Mouse (Mus musculus): ENCODE data around the gene Carns1. TPM values are rescaled to one million over a fixed set of nuclear protein-coding genes. Genes with fewer than 3 reads are reported as not detected.

Gene Carns1
- polyA plus RNA-seq, 1 experiment = not detected

DNA sequence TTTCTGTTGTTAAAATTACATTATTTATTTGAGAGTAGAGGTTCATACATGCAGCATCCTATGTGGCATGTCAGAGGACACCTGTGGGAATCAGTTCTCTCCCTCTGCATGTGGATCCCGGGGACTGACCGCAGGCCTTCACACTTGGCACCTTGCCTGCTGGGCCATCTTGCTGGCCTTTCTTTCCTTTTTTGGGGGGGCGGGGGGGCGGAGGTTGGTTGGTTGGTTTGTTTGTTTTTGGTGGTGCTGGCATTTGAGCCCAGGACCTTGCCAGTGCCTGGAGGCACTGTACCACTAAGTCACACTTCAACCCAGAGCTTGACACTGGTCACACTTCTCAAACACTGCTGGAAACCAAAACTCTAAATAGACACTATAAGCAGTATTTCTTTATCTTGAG lies 40.9 kb downstream of the Carns1 start:
- H3K27ac ChIP-seq (ENCODE audit: insufficient read depth, low read depth, low read length) = no peak overlapping the region
- 84% methylated on average over 4 of the region's 4 CpGs for WGBS
- peaks cover 2% of the 10 kb centered on the region; the same call in 1 of the 2 replicates for H3K4me1 ChIP-seq (ENCODE audit: control insufficient read depth, insufficient read depth, low read length)
- no peak overlapping the region for H3K4me3 ChIP-seq (ENCODE audit: insufficient read depth, low read depth, low read length)
- TF ChIP-seq CTCF (IDR thresholded peaks at IDR 0.05; ENCODE audit: insufficient read depth, low read depth, low read length) = no peak
- no peak for TF ChIP-seq POLR2A (IDR thresholded peaks at IDR 0.05; ENCODE audit: insufficient read depth, low read depth, low read length)

DNA sequence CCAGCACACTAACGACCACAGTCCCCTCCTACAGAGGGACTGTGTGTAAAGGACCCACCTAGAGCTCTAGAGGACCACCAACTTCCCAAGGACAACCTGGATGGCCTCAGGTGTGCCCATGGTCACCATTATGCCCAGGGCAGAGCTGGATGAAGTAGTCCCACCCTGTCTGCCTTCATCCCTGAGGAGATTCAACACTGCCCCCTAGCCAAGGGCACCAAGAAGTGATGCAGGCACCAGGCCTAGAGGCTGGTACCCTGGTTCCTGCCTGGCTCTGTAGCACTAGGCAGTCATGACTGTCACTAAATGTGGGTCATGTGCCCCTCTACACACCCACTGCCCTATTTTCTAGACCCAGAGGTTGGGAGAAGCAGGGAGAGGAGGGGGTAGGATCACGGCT lies 43.5 kb downstream of the Carns1 start:
- Histone ChIP-seq H3K4me3 (ENCODE audit: insufficient read depth, low read depth, low read length) (no peak overlapping the region), H3K4me1 (ENCODE audit: control insufficient read depth, insufficient read depth, low read length) (peaks cover 10% of the 10 kb centered on the region), H3K27ac (ENCODE audit: insufficient read depth, low read depth, low read length) (no peak overlapping the region)
- TF ChIP-seq POLR2A (IDR thresholded peaks at IDR 0.05; ENCODE audit: insufficient read depth, low read depth, low read length) = no peak
- TF ChIP-seq CTCF (IDR thresholded peaks at IDR 0.05; ENCODE audit: insufficient read depth, low read depth, low read length) = no peak
- WGBS = 69% methylated on average over 2 of the region's 2 CpGs

DNA sequence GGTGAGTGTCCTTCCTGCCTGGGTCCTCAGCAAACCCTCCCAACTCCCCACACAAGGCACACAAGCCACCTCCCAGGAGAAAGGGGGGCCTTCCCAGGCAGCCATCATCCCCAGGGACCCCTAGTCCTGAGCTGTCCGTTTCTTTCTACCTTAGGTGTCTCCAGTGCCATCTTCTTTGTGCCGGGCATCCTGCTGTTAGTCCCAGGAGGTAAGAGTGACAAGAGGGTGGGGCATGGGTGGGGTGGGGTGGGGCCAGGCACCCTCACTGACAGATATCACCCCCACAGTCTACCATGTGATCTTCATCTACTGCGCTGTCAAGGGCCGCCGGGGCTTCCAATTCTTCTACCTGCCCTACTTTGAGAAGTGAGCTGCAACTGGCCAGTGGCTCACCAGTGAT lies 44.2 kb downstream of the Carns1 start:
- H3K4me3 ChIP-seq (ENCODE audit: insufficient read depth, low read depth, low read length) = no peak overlapping the region
- H3K4me1 ChIP-seq (ENCODE audit: control insufficient read depth, insufficient read depth, low read length) = peaks cover 12% of the 10 kb centered on the region
- H3K27ac ChIP-seq (ENCODE audit: insufficient read depth, low read depth, low read length) = no peak overlapping the region
- 86% methylated on average over 5 of the region's 5 CpGs for WGBS
- TF ChIP-seq POLR2A (IDR thresholded peaks at IDR 0.05; ENCODE audit: insufficient read depth, low read depth, low read length) (no peak), CTCF (IDR thresholded peaks at IDR 0.05; ENCODE audit: insufficient read depth, low read depth, low read length) (no peak)

DNA sequence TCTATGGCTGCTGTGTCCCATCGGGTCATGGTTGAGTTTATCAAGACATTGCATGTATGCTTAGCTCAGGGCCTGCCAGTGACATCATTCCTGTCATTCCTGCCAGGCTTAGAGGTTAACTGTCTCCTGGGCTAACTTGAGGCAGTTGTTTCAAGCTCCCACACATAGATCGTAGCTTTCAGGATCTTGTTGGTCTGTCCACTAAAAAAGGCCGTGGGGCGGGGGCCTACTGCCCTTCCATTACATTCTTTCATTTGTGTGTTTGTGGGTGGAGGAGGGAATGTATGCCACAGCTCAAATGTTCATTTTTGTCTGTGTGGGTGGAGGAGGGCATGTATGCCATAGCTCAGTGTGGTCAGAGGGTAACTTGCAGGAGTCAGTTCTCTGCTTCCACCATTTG lies 45.2 kb downstream of the Carns1 start:
- 93% methylated on average over 4 of the region's 4 CpGs for WGBS
- TF ChIP-seq POLR2A (IDR thresholded peaks at IDR 0.05; ENCODE audit: insufficient read depth, low read depth, low read length) = no peak
- no peak for TF ChIP-seq CTCF (IDR thresholded peaks at IDR 0.05; ENCODE audit: insufficient read depth, low read depth, low read length)

DNA sequence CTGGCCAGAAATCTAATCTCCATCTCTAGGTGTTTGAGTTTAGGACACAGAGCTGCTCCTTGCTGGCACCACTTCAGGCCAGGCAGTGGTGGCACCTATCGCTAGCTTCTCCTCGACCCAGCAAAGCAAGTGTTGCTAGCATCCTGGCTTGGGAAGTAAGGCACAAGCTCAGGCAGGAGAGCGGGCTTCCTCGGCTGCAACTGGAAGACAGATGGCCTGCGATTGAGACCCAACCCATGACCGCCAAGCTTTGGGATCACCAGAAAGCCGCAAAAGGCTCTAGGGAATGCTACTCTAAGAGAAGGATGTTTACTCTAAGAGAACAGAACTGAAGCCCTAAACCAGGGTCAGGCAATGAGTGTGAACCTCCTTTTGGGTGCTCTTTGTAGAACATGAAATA lies 45.8 kb downstream of the Carns1 start:
- Histone ChIP-seq H3K27ac (ENCODE audit: insufficient read depth, low read depth, low read length) (no peak overlapping the region), H3K4me1 (ENCODE audit: control insufficient read depth, insufficient read depth, low read length) (peaks cover 12% of the 10 kb centered on the region), H3K4me3 (ENCODE audit: insufficient read depth, low read depth, low read length) (no peak overlapping the region)
- TF ChIP-seq CTCF (IDR thresholded peaks at IDR 0.05; ENCODE audit: insufficient read depth, low read depth, low read length) = no peak
- WGBS = 91% methylated on average over 7 of the region's 7 CpGs

More for the DNA sequence above, 45.2 kb downstream of the Carns1 start:
- H3K4me1 ChIP-seq (ENCODE audit: control insufficient read depth, insufficient read depth, low read length) = peaks cover 12% of the 10 kb centered on the region
- H3K4me3 ChIP-seq (ENCODE audit: insufficient read depth, low read depth, low read length) = no peak overlapping the region
- no peak overlapping the region for H3K27ac ChIP-seq (ENCODE audit: insufficient read depth, low read depth, low read length)

DNA sequence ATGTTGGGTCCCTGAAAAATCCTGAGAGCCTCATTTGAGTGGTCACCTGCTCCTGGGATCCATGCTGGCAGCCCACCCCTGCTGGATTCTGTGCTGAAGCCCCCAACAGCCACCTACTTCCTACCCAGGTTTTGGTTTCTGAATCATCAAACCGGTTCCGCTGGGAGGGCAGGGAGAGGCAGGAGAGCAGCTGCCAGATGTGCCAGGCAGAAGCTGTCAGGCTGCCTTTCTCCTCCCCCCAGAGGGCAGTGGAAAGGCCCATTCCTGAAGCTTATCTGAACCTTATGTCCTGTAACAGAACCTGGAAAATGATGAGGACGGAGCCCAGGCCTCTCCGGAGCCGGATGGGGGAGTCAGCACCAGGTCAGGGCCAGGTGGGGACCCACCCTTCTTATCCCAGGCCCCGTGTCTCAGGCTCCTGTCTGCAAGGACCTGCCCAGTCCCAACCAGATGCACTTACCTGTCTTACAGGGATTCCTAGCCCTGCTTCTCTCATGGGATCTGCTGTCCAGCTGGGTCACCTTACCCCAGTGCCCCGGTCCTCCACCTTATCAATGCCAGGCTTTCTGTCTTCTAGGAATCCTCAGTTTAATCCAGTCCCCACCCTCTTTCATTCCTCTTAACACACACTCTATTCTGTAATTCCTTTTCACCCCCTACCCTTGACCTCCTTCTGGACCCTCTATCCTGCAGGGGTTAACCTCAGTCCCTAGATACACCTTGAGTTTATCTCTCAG lies 48.4 kb downstream of the Carns1 start:
- no peak for TF ChIP-seq POLR2A (IDR thresholded peaks at IDR 0.05; ENCODE audit: insufficient read depth, low read depth, low read length)
- no peak for TF ChIP-seq CTCF (IDR thresholded peaks at IDR 0.05; ENCODE audit: insufficient read depth, low read depth, low read length)

DNA sequence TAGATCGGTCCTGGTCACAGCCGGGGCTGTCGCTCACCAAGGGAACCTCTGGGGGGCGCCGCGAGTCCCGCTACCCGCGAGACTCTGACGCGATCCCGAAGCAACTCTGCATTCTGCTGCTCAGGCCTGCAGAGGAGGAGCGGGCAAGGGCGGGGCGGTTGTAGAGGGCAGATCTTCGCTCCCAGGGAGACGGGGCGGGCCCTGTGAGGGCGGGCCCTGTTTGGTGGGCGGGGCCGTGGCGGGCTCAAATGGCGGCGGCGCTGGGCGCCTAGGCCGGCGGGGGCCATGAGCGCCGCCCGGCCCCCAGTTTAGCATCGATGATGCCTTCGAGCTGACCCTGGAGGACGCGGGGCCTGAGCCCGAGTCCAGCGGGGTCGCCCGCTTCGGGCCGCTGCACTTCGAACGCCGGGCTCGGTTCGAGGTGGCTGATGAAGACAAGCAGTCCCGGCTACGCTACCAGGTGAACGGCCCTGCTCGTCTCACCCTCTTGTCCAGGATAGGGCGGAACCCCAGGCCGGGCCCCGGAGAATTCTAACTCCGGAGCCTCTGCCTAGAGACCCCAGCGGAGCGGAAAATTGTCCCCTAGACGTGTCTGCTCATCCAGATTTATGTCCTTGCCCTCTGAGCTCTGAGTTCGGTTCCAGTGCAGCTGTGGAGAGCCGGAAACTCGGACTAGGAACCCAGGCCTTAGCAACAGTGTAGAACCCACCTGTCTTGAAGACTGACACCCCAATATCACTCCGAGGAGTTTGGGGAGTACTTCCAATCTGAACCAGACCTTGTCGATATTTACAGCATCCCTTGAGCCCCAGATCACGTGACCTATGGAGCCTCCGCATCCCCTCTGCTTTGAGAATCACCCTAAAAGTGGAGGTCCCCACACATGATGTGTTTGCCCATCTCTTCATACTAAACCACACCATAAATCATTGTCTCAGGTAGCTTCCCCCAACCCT lies 49.3 kb downstream of the Carns1 start, which contains the start of gene Aip:
TSS of gene Aip (minus strand) at position 118 of the 956 bp plus-strand sequence.
- Histone ChIP-seq H3K27ac (ENCODE audit: insufficient read depth, low read depth, low read length) (peak within 1 kb of the TSS; percentile 68), H3K4me1 (ENCODE audit: control insufficient read depth, insufficient read depth, low read length) (peaks cover 12% of the 10 kb centered on the region), H3K4me3 (ENCODE audit: insufficient read depth, low read depth, low read length) (peak within 1 kb of the TSS; percentile 77)
- WGBS = under 1% methylated on average over 64 of the region's 64 CpGs
- peak; percentile 70; the same call in 1 of the 2 replicates for TF ChIP-seq POLR2A (IDR thresholded peaks at IDR 0.05; ENCODE audit: insufficient read depth, low read depth, low read length)
- peak; percentile 6; the same call in 1 of the 2 replicates for TF ChIP-seq CTCF (IDR thresholded peaks at IDR 0.05; ENCODE audit: insufficient read depth, low read depth, low read length)

More for the DNA sequence above, 48.4 kb downstream of the Carns1 start:
- Histone ChIP-seq H3K4me1 (ENCODE audit: control insufficient read depth, insufficient read depth, low read length) (peaks cover 12% of the 10 kb centered on the region), H3K4me3 (ENCODE audit: insufficient read depth, low read depth, low read length) (peak overlapping the region; percentile 77), H3K27ac (ENCODE audit: insufficient read depth, low read depth, low read length) (no peak overlapping the region)
- WGBS = 58% methylated on average over 7 of the region's 7 CpGs

DNA sequence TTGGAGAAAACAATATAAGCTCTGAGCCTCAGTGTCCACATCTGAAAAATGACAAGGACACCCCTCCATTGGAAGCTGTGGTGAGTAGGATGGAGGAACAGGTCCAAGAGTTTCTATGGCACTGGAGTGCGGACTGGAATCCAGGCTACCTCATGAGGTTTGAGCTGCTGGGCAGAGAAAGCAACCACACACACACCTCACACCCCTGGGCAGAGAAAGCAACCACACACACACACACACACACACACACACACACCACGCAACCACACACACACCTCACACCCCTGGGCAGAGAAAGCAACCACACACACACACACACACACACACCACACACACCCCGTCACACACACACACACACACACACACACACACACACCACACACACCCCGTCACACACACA lies 50.0 kb downstream of the Carns1 start:
- peak overlapping the region; percentile 42 for H3K4me3 ChIP-seq (ENCODE audit: insufficient read depth, low read depth, low read length)
- WGBS = 2% methylated on average over 4 of the region's 4 CpGs
- peaks cover 15% of the 10 kb centered on the region for H3K4me1 ChIP-seq (ENCODE audit: control insufficient read depth, insufficient read depth, low read length)
- peak overlapping the region; percentile 68 for H3K27ac ChIP-seq (ENCODE audit: insufficient read depth, low read depth, low read length)

DNA sequence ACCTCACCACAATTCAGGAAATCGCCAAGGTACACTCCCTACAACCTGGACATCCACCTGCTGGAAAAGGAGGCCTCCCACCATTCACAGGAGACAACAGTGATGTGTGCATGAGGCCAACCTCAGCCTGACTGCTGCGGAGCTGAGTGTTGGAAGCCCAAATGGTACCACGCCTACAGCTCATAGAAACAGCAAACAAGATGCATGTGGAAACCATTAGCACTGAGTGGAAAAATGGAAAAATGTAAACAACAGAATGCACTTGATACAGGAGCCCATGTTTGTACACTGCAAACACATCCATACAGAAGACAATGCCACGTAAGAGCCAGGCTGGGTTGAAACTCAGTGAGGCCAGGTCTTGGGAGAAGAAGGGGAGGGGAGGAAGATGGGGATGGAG lies 50.8 kb downstream of the Carns1 start:
- no peak overlapping the region for H3K27ac ChIP-seq (ENCODE audit: insufficient read depth, low read depth, low read length)
- peaks cover 15% of the 10 kb centered on the region for H3K4me1 ChIP-seq (ENCODE audit: control insufficient read depth, insufficient read depth, low read length)
- no peak for TF ChIP-seq POLR2A (IDR thresholded peaks at IDR 0.05; ENCODE audit: insufficient read depth, low read depth, low read length)
- no peak for TF ChIP-seq CTCF (IDR thresholded peaks at IDR 0.05; ENCODE audit: insufficient read depth, low read depth, low read length)
- no peak overlapping the region for H3K4me3 ChIP-seq (ENCODE audit: insufficient read depth, low read depth, low read length)
- WGBS = 80% methylated on average over 4 of the region's 4 CpGs
